Mouse (Mus musculus) cortical plate, adult 2 months (tissue): Measurements from ENCODE around the gene Galnt9. TPM values are rescaled to one million over a fixed set of nuclear protein-coding genes. Genes with fewer than 3 reads are reported as not detected.
A peak's percentile ranks its signal among the peaks of the same experiment; 100 is the strongest.

Source experiments
- H3K27ac ChIP-seq: fragments of 200-500 bp; 2 replicates; pipeline ENCODE4 v1.5.1; 2012; ENCODE audit warnings: low read length, control low read depth, inconsistent platforms; ENCODE audit not compliant: insufficient read depth
- H3K4me1 ChIP-seq: fragments of 200-500 bp; 2 replicates; pipeline ENCODE4 v1.6.1; 2011; ENCODE audit warnings: low read length; ENCODE audit not compliant: control insufficient read depth, insufficient read depth
- H3K4me3 ChIP-seq: fragments of 200-500 bp; 2 replicates; pipeline ENCODE4 v1.5.1; 2011; ENCODE audit warnings: mild to moderate bottlenecking, low read length, control low read depth; ENCODE audit not compliant: insufficient read depth
- CTCF ChIP-seq: fragments of 200-500 bp; IDR thresholded peaks from 2 replicates; pipeline ENCODE4 v1.5.1; 2011; ENCODE audit warnings: mild to moderate bottlenecking, control low read depth, low read length; ENCODE audit not compliant: insufficient read depth; ENCODE audit errors: extremely low read depth
- POLR2A ChIP-seq: fragments of 200-500 bp; IDR thresholded peaks from 2 replicates; pipeline ENCODE4 v1.6.1; 2011; ENCODE audit warnings: mild to moderate bottlenecking, low read length, control low read depth; ENCODE audit not compliant: insufficient read depth; ENCODE audit errors: extremely low read depth
- polyA plus RNA-seq: library from polyadenylated mRNA; depleted of rRNA; stranded (reverse); fragments of >200 nt; gene quantifications from 2 replicates; pipeline ENCODE4 v1.2.3, GENCODE M21; 2012

Gene Galnt9
- polyA plus RNA-seq, 1 experiment: 107 TPM

DNA sequence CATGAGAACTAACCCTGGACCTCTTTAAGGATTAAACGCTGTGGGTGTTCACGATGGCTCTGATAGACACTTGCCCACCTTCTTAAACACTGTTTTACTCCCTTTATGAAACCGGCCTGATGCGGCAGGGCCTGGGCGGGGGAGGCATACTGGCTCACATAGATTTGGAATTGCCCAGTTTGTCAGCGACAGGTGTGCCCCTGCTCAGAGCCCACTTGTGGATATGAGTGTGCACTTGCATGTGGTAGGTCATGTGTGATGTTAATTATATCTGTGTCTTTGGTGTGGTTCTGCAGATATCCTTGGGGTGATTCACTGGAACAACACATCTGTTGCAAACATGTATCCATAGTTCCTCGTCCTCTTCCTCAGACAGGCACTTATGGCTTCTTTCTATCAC lies 66.3 kb downstream of the Galnt9 start:
- TF ChIP-seq CTCF (no peak), POLR2A (no peak)
- Histone ChIP-seq H3K4me1 (no peaks in the 10 kb centered on the region), H3K4me3 (no peak overlapping the region), H3K27ac (no peak overlapping the region)

DNA sequence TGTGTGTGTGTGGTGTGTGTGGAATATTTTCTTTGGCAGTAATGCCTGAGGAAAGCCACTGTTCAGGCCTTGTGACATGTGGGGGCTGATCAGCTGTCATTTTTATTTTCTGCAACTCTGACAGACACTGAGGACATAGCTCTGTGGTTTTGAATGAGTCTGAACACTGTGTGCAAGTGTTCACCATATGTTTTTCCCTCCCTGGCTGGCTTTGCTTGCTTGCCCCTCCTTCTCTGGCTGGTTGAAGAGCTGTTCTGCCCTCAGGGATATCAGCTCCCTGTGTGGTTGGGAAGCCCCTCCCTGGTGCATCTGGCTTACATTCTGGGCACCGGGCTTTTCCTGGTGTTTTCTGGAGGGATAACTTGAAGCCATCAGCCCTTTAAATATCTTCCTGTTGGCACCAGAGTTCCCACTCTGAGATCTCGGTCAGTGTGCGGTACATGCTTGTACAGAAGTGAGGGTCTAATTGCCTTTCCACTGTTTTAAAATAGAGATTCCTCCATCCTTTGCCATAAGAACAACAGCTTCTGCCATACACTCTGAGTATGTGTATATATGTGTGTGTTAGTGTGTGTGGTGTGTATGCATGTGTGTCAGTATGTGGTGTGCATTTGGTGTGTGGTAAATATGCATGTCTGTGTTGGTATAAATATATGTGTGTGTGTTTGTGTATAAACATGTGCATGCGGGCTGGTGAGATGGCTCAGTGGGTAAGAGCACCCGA lies 67.4 kb downstream of the Galnt9 start:
- H3K27ac ChIP-seq: no peak overlapping the region
- TF ChIP-seq CTCF (no peak), POLR2A (no peak)
- no peak overlapping the region for H3K4me3 ChIP-seq
- H3K4me1 ChIP-seq: no peaks in the 10 kb centered on the region

DNA sequence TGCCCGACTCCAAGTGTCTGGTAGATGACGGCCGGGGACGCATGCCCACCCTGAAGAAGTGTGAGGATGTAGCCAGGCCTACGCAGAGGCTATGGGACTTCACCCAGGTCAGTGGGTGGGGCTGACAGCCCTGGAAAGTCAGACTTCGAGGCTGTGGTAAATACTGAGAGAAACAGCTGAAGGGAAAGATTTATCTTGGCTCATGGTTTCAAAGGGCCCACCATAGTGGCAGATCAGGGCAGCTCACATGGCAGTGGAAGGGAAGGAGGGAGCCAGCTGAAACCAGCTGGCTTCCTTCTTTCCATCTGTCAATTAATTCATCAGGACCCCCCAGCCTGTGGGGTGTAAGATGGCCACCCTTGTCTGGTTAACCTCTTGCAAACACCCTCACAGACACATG lies 75.1 kb downstream of the Galnt9 start:
- no peak for TF ChIP-seq CTCF
- TF ChIP-seq POLR2A: no peak
- H3K4me3 ChIP-seq: no peak overlapping the region
- no peaks in the 10 kb centered on the region for H3K4me1 ChIP-seq
- no peak overlapping the region for H3K27ac ChIP-seq

DNA sequence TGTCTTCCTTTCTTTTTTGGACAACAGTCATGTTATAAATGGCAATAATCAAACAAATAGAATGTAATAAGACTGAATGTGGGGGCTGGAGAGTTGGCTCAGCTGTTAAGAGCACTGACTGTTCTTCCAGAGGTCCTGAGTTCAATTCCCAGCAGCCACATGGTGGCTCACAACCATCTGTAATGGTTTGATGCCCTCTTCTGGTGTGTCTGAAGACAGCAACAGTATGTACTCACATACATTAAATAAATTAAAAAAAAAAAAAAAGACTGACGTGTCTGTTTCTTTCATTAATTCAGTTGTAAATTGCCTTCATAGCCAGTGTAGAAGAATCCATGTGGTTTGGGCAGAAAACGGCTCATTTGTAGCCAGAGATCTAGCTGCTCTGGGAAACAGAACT lies 80.2 kb downstream of the Galnt9 start:
- Histone ChIP-seq H3K27ac (no peak overlapping the region), H3K4me3 (no peak overlapping the region), H3K4me1 (no peaks in the 10 kb centered on the region)
- TF ChIP-seq POLR2A (no peak), CTCF (0 out of 2 replicates have a peak, but pooled peaks have one; percentile 1)

DNA sequence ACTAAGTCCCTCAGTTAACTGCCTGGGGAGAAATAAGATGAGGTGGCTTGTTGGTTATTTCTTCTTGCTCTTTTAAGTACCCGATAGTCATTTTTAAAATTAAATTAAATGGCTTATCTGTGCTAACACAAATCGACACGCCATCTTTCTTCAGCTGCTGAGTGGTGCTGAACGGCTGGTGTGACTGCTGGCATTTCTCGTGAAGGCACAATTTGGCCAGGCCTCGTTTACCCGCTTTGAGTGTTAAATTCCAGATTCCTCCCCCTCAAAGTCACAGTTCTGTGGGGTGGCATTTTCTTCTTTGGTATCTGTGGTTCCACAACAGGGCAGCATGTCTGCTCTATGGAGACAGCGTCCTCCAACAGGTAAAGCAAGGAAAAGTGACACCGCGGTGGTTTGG lies 83.2 kb downstream of the Galnt9 start:
- Histone ChIP-seq H3K27ac (no peak overlapping the region), H3K4me1 (no peaks in the 10 kb centered on the region)
- TF ChIP-seq POLR2A: no peak
- TF ChIP-seq CTCF: no peak

DNA sequence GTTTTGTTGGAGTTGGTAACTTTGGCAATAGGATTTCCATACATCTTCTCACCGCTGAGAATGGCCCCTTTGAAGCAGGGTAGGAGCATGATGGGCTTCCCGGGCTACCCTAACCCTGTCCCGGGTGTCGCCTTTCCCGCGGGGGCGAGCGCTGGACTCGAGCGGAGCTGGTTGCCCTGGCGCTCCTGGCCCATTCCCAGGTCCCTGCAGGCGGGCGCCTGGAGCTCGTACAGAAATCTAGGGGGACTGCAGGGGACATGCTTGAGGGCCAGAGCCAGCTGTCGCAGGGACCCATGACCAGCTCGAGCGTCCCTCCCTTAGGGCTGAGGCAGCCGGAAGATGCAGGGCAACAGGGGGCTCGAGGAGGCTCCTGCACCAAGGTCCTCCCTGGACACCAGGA lies 84.0 kb downstream of the Galnt9 start:
- Histone ChIP-seq H3K27ac (no peak overlapping the region), H3K4me3 (no peak overlapping the region), H3K4me1 (no peaks in the 10 kb centered on the region)
- TF ChIP-seq POLR2A (no peak), CTCF (no peak)

More for the DNA sequence above, 83.2 kb downstream of the Galnt9 start:
- no peak overlapping the region for H3K4me3 ChIP-seq

DNA sequence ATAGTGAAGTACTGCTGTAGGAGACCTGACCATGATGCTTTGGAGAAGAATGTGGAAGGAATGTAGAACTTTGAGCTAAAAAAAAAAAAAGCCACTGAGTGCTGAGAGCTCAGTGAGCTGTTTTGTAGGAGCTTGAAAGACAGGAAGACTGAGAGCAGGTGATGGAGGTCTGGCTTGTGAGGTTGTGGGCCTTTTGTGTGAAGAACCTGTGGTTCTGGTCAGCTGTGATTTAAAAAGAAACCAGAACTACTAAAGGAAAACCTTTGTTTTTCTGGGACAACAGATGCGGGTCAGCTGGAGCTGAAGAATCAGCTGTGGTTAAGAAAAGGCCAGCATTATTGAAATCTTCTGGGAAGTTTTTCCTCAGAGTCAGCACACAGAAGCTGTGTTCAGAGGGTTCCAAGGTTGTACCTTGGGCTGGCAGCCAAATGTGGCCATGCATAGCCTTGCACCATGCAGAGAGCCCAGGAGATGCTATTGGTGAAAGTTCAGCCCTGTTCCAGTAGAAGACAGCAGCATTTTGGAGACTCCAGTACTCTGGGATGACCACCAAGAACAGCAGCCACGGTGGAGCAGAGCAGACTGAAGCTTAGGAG lies 85.5 kb downstream of the Galnt9 start:
- TF ChIP-seq CTCF: no peak
- TF ChIP-seq POLR2A: no peak
- Histone ChIP-seq H3K4me1 (no peaks in the 10 kb centered on the region), H3K27ac (no peak overlapping the region), H3K4me3 (no peak overlapping the region)

DNA sequence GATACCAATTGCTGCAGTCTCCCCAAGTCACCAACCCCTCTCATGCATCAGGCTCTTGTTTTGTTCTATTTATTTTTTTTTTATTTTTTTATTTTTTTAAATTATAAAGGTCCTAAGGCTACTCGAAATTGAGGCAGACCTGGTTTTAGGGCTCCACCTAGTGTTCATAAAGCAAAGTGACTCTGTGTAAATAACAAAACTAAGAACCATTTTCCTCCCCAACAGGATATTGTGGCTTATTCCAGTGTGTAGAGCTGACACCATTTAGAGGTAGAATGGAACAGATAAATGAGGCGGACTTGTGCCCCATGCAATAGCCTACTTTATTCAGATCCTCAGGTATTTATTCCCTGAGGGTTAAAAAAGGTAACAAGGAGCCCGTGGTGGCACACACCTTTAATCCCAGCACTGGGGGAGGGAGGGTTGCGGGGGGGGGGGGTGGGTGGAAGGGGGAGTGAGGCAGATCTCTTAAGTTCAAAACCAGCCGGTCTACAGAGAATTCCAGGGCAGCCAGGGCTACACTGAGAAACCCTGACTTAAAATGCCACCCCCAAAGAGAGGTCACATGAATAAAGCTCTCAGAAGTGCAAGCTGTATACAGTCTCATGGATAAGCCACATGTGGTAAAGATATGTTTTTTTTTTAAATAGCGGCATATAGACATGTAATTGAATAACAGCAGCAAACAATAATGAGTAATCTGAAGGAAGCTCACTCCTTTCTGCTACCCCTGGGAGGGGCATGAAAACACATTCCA lies 92.0 kb downstream of the Galnt9 start:
- Histone ChIP-seq H3K4me3 (no peak overlapping the region), H3K27ac (no peak overlapping the region), H3K4me1 (no peaks in the 10 kb centered on the region)
- no peak for TF ChIP-seq POLR2A
- 0 out of 2 replicates have a peak, but pooled peaks have one; percentile 29 for TF ChIP-seq CTCF

DNA sequence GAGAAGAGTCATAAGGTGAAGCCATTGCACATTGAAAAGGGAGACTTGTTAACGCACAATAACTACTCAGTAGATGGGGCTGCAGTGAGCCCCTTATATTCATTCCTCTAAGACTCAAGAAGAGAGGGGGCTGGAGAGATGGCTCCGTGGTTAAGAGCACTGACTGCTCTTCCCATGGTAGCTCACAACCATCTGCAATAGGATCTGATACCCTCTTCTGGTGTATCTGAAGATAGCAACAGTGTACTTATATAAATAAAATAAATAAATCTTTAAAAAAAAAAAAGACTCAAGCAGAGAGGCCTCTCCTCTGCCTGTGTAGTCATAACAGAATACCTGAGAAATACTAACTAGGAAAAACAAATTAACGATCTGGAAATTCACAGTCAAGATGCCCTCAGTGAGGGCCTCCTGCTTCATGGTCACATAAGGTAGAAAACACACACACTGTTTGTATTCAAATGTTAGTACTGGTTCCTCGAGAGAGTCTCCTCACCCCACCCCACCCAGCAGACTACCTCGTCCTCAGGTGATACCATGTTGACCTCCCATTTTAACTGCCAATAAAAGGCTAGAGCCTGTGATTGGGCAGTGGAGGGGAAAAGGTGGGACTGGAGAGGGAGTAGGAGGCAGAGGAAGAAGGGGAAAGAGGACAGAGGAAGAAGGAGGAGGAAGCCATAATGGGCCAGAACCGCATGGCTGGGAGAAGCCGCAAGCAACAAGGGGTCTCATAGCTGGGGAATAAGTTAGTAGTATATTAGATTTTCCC lies 94.3 kb downstream of the Galnt9 start:
- Histone ChIP-seq H3K4me3 (no peak overlapping the region), H3K27ac (no peak overlapping the region), H3K4me1 (no peaks in the 10 kb centered on the region)
- TF ChIP-seq POLR2A: no peak
- TF ChIP-seq CTCF: no peak
